Mouse (Mus musculus) neural tube, embryonic 11.5 days (tissue): Measurements from ENCODE around the gene Cabp2. TPM values are rescaled to one million over a fixed set of nuclear protein-coding genes. Genes with fewer than 3 reads are reported as not detected.

ENCODE experiments used
- ATAC-seq: fragments of 200-750 bp; cut with Nextera tagmentation; 2 replicates; pipeline ENCODE4 v1.8.0; 2017; ENCODE audit warnings: moderate number of reproducible peaks, mild to moderate bottlenecking, moderate TSS enrichment, moderate library complexity; ENCODE audit not compliant: insufficient read depth, low FRiP score, low TSS enrichment
- DNase-seq: peaks from one replicate; pipeline ENCODE4 v3.0.0-alpha.2; 2015; ENCODE audit warnings: low spot score
- H3K27ac ChIP-seq: fragments of 300-500 bp; sonication (generic); 2 replicates; pipeline ENCODE4 v1.5.1; 2014; ENCODE audit warnings: low read depth, mild to moderate bottlenecking, low read length
- H3K27me3 ChIP-seq: fragments of 300-500 bp; sonication (generic); 2 replicates; pipeline ENCODE4 v1.6.1; 2014; ENCODE audit warnings: mild to moderate bottlenecking, low read length, mixed read lengths; ENCODE audit not compliant: control insufficient read depth, insufficient read depth
- H3K36me3 ChIP-seq: fragments of 300-500 bp; sonication (generic); 2 replicates; pipeline ENCODE4 v1.6.1; 2014; ENCODE audit warnings: mild to moderate bottlenecking, low read length, moderate library complexity, mixed read lengths; ENCODE audit not compliant: control insufficient read depth, insufficient read depth
- H3K4me1 ChIP-seq: fragments of 300-500 bp; sonication (generic); 2 replicates; pipeline ENCODE4 v1.6.1; 2014; ENCODE audit warnings: low read length, mixed read lengths; ENCODE audit not compliant: control insufficient read depth, insufficient read depth
- H3K4me2 ChIP-seq: fragments of 300-500 bp; sonication (generic); 2 replicates; pipeline ENCODE4 v1.6.1; 2014; ENCODE audit warnings: low read depth, mild to moderate bottlenecking, moderate library complexity
- H3K4me3 ChIP-seq: fragments of 300-500 bp; sonication (generic); 2 replicates; pipeline ENCODE4 v1.5.1; 2014; ENCODE audit warnings: low read depth, low read length
- H3K9ac ChIP-seq: fragments of 300-500 bp; sonication (generic); 2 replicates; pipeline ENCODE4 v1.6.1; 2014; ENCODE audit warnings: mild to moderate bottlenecking, low read length
- H3K9me3 ChIP-seq: fragments of 300-500 bp; sonication (generic); 2 replicates; pipeline ENCODE4 v1.6.1; 2016; ENCODE audit warnings: low read length; ENCODE audit not compliant: control insufficient read depth
- WGBS: fragments of 180-500 bp; shearing (Covaris S2); extraction: QIAGEN DNeasy Blood & Tissue Kit; methylation state at CpG from one replicate; pipeline ENCODE4 v1.1.7; 2014; 5-methylcytosine and 5-hydroxymethylcytosine counted together
- polyA plus RNA-seq: library from polyadenylated mRNA; unstranded; fragments of >200 nt; fragmentation: Nextera tagmentation; extraction: Ambion mirVana; gene quantifications from 2 replicates; pipeline ENCODE4 v1.2.1, GENCODE M21; 2014

Gene Cabp2
- polyA plus RNA-seq, 1 experiment from 2014 or later: not detected

- Histone ChIP-seq H3K36me3 (no peaks in the 10 kb centered on the region), H3K9ac (no peak overlapping the region), H3K4me1 (no peaks in the 10 kb centered on the region), H3K27me3 (no peaks in the 10 kb centered on the region), H3K4me3 (no peak overlapping the region), H3K27ac (no peak overlapping the region), H3K9me3 (no peaks in the 10 kb centered on the region), H3K4me2 (no peak overlapping the region)
- DNase-seq: no peak
- no peak for ATAC-seq
- 77% methylated on average over 5 of the region's 5 CpGs for WGBS
Observed at GRCm38 (mm10) chr19:4052516-4053030, 28.8 kb upstream of the Cabp2 start.

- no peak overlapping the region for H3K9ac ChIP-seq
- no peaks in the 10 kb centered on the region for H3K36me3 ChIP-seq
- no peak overlapping the region for H3K27ac ChIP-seq
- no peak for DNase-seq
- H3K9me3 ChIP-seq: no peaks in the 10 kb centered on the region
- no peaks in the 10 kb centered on the region for H3K4me1 ChIP-seq
- WGBS: 89% methylated on average over 5 of the region's 5 CpGs
- no peak for ATAC-seq
- no peaks in the 10 kb centered on the region for H3K27me3 ChIP-seq
- H3K4me2 ChIP-seq: no peak overlapping the region
- H3K4me3 ChIP-seq: no peak overlapping the region
Observed at GRCm38 (mm10) chr19:4054613-4055012, 26.8 kb upstream of the Cabp2 start.

GRCm38 (mm10) chr19:4055216-4055946 lies 26.0 kb upstream of the Cabp2 start:
- DNase-seq (no peak), ATAC-seq (no peak)
- Histone ChIP-seq H3K4me2 (no peak overlapping the region), H3K9me3 (no peaks in the 10 kb centered on the region), H3K36me3 (no peaks in the 10 kb centered on the region), H3K4me3 (no peak overlapping the region), H3K27ac (no peak overlapping the region), H3K27me3 (no peaks in the 10 kb centered on the region), H3K4me1 (no peaks in the 10 kb centered on the region), H3K9ac (no peak overlapping the region)
- WGBS: 69% methylated on average over 8 of the region's 8 CpGs

GRCm38 (mm10) chr19:4055947-4056693 lies 25.3 kb upstream of the Cabp2 start:
- DNase-seq: no peak
- Histone ChIP-seq H3K4me3 (no peak overlapping the region), H3K9ac (no peak overlapping the region), H3K27me3 (no peaks in the 10 kb centered on the region), H3K36me3 (no peaks in the 10 kb centered on the region), H3K27ac (no peak overlapping the region), H3K4me1 (no peaks in the 10 kb centered on the region), H3K9me3 (no peaks in the 10 kb centered on the region), H3K4me2 (no peak overlapping the region)
- ATAC-seq: no peak
- WGBS: 70% methylated on average over 15 of the region's 15 CpGs

GRCm38 (mm10) chr19:4056727-4057126 lies 24.7 kb upstream of the Cabp2 start:
- DNase-seq (no peak), ATAC-seq (no peak)
- Histone ChIP-seq H3K9me3 (no peaks in the 10 kb centered on the region), H3K4me3 (no peak overlapping the region), H3K9ac (no peak overlapping the region), H3K27ac (no peak overlapping the region), H3K4me2 (no peak overlapping the region), H3K27me3 (no peaks in the 10 kb centered on the region), H3K36me3 (no peaks in the 10 kb centered on the region), H3K4me1 (no peaks in the 10 kb centered on the region)
- 42% methylated on average over 4 of the region's 4 CpGs for WGBS

DNA sequence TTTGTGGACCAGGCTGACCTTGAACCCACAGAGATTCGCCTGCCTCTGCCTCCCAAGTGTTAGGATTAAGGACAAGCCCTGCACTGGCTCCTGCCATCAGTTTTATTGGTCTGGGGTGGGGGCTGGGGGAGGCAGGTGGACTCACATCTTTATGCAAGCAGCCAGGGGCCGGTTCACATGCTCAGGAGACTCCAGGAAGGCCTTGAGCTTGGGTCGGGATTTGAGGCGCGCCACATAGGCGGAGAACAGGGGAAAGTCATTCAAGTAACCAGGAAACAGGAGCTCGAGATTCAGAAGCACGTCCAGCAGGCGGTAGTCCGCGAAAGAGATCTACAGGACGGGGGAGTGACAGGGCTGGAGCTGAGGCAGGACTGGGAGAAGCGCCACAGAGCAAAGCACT lies 24.0 kb upstream of the Cabp2 start:
- DNase-seq: no peak
- WGBS: 90% methylated on average over 13 of the region's 13 CpGs
- Histone ChIP-seq H3K27me3 (no peaks in the 10 kb centered on the region), H3K36me3 (no peaks in the 10 kb centered on the region), H3K9ac (no peak overlapping the region), H3K4me2 (no peak overlapping the region), H3K4me1 (no peaks in the 10 kb centered on the region), H3K9me3 (no peaks in the 10 kb centered on the region), H3K27ac (no peak overlapping the region), H3K4me3 (no peak overlapping the region)
- no peak for ATAC-seq

DNA sequence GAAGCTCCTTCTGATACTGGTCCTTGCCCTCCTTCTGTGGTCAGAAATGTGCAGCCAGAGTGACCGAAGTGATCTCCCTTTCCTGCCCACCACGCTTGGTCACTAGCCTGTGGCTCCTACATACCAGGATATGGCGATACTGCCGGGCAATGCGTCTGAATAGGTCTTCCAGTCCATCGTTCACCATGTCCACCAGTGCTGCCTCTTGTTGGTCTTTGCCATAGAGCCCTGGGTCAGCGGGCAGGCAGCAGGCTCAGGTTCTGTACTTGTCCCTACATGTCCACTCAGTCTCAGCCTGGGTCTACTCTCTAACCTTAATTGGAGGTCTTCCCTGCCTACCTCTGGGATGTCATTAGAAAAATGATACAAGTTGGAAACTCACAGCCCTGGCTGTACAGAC lies 23.4 kb upstream of the Cabp2 start:
- no peaks in the 10 kb centered on the region for H3K4me1 ChIP-seq
- no peaks in the 10 kb centered on the region for H3K9me3 ChIP-seq
- no peak for DNase-seq
- no peaks in the 10 kb centered on the region for H3K27me3 ChIP-seq
- no peak overlapping the region for H3K4me2 ChIP-seq
- 91% methylated on average over 7 of the region's 7 CpGs for whole genome bisulfite sequencing
- H3K27ac ChIP-seq: no peak overlapping the region
- ATAC-seq: no peak
- H3K4me3 ChIP-seq: no peak overlapping the region
- no peak overlapping the region for H3K9ac ChIP-seq
- no peaks in the 10 kb centered on the region for H3K36me3 ChIP-seq

DNA sequence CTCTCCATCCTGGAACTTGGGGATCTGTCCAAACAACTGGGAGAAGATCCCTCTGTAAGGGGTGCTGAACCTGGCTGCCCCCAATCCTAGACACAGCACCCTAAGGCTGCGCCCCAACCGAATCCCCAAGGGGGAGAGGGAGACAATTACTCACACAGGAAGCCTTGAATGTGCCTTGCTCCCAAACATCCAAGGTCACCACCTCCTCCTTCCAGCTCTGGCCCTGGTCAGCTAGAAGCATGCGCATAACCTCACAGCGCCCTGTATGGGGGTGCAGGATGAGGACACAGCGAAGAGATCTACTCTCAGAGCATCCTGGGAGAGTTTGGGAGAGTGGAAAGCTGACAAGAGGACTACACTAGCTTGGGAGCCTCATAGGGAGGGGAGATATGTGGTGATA lies 22.8 kb upstream of the Cabp2 start:
- Histone ChIP-seq H3K9ac (no peak overlapping the region), H3K36me3 (no peaks in the 10 kb centered on the region), H3K4me2 (no peak overlapping the region), H3K4me3 (no peak overlapping the region), H3K4me1 (no peaks in the 10 kb centered on the region), H3K27ac (no peak overlapping the region), H3K27me3 (no peaks in the 10 kb centered on the region), H3K9me3 (no peaks in the 10 kb centered on the region)
- ATAC-seq: no peak
- WGBS: 94% methylated on average over 5 of the region's 5 CpGs
- no peak for DNase-seq
